Mouse (Mus musculus) urinary bladder, postnatal 10 days (tissue): ENCODE results near the gene Tnrc6c.

Experiments used
- DNase-seq: peaks from one replicate; pipeline ENCODE4 v3.0.0; 2022; ENCODE audit warnings: low spot score

Tnrc6c gene

DNA sequence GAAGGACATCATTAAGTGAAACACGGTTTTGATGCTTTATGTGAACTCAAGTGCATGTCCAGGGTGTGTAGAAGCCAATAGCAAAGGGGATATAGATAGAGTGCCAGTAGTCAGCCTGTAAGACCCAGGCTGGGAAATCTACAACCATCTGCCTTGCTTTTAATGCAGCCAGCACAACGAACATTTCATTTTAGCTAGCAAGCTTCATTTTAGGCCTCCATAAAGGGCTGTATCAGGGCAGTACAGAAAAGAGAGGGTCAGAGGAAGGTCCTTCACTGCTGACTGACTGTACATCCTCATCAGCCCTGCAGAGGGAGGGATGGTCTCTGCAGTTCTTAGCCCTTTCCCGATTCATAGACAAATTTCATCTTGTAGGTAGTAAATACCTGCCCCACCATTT lies 23.0 kb downstream of the Tnrc6c start:
- DNase-seq, result no peak

DNA sequence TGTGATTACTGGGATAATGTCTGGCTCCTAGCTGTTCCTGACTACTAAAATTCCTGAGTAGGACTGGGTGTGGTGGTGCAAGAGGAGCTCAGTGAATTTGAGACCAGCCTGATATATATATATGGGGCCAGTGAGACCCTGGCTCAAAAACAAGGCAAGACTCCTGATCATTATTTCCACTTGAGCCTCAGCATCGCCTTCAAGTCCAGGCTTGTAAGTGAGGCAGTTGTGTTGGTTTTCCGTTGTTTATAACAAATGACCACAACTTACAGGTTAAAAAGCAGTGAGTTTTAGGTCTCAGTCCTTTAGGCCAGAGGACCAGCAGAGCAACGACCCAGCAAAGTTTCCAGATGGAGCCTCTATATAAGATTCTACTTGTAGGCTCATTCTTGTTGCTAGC lies 23.5 kb downstream of the Tnrc6c start:
- no peak for DNase-seq

DNA sequence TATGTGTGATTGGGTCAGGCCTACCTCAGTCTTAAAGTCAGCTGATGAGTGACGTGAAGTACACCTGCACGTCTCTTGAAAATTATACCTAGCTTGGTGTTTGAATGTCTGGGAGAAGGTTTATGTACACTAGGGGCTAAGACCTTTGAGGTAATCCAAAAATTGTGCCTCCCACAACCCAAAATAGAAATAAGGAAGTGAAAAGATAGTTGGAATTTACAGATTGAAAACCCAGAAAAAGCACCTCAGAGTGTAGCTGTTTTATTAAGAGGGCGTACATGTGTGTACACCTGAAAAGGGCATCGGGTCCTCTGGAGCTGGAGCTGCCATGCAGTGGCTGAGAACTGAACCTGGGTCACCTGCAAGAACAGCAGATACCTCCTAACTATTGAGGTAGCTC lies 24.1 kb downstream of the Tnrc6c start:
- DNase-seq, result no peak

DNA sequence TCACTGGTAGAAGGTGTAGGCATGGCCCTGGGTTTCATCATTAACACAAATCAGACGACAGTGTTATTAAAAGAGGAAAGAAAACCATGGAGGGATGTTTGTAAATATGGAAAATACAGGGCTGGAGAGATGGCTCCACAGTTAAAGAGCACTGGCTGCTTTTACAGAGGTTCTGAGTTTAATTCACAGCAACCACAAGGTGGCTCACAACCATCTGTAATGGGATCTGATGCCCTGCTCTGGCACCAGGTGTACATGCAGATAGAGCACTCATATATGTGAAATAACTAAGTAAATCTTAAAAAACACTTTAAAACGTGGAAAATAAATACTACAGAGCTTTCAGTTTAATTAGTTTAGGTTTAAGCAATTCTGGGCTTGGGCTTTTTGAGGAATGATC lies 24.7 kb downstream of the Tnrc6c start:
- no peak for DNase-seq

DNA sequence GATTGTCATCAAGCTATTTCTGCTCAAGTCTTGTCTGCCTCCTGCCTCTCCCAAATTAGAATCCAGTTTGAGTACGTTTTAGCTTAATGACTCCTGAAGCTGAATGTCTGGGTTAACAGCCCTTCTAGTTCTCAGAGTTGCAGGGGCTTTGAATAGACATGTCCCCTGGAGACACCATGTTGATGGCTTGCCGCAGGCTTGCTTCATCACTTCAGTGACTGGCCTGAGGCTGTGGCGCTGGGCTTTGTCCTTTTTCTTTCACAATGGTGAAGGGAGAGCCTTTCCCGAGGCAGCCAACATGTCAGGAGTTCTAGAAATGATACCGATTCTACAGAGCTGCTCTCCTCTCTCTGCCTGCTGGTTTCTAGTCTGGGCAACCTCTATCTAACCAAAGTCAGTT lies 30.6 kb downstream of the Tnrc6c start:
- no peak for DNase-seq

DNA sequence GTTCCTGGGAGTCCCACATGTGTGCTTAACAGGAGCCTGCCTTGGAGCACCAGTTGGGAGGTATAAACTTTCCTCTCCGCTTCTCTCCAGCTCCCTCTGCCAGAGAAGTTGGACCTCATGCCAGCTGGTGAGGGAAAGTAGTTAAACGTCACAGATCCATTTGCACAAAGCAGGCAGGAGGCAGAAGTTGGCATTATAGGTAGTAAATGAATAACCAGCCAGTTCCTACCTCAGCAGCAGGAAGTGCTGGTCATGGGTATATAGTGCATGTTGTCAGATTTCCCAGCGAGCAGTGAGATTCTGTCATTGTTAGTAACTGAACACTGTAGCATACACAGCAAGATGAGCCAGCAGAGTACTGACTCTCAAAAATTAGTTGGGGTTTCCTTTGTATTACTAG lies 31.4 kb downstream of the Tnrc6c start:
- DNase-seq, result no peak

DNA sequence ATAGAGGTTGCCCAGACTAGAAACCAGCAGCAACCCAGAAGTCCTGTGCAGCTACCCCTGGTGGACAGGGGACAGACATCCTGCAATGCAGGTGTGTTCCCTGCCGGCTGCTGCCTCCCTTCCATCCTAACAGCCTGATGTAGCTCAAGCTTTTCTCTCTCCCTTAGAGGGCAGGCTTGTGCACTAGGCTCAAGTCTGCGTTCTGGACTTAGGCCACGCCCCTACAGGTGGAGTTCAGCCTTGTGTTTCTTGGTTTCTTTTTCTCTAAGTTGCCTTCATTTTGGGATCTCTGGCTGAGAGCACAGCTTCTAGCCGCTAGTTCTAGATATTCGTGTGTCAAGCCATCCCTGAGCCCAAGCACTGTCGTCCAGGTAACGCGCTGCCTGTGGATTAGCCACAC lies 31.9 kb downstream of the Tnrc6c start:
- no peak for DNase-seq

DNA sequence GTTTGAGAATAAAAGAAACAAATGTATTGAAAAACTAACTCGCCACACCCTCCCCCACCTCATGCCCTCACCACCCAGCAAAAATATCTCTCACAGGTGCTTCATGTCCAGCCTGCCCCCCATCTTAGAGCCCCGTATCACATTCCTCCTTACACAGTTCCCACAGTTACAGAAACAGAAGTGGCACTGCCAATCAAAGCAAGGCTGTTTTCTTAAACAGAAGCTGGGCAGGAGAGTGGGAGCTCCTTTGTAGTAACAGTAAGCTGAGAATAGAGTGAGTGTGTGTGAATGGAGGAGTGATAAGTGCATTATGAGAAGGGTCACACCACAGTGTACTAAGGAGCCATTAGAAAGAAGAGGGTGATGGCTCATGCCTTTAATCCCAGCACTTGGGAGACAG lies 34.5 kb downstream of the Tnrc6c start:
- no peak for DNase-seq

DNA sequence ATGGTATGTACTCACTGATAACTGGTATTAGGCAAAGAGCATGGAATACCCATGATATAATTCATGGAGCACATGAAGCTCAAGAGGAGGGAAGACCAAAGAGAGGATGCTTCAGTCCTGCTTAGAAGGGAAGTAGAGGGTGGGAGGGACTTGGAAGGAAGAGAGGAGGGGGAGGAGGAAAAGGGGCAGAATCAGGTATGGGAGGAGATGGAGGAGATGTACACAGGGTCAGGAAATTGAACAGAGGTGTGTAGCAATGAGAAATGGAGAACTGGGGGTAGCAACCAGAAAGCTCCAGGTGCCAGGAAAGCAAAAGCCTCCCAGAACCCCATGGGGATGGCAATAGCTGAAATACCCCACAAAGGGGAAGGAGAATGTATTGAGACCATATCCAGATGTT lies 37.2 kb downstream of the Tnrc6c start:
- no peak for DNase-seq

DNA sequence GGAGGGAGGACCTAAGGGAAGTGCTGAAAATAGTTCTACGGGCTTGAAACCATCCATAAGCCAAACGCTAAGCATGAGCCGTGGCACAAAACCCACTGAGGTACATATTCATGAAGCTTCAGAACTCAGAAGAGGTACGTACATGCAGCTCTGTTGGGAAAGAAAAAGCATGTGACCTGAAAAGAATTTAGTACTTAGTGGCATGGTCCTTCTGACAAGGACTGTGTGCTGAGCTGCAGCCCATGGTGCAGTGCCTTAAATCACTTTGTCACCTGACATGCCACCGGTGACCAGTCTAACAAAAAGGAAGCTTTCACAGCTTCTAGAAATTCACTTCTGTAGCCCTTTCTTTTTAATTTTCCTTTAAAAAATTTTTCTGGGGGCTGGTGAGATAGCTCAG lies 40.0 kb downstream of the Tnrc6c start:
- DNase-seq, result no peak

DNA sequence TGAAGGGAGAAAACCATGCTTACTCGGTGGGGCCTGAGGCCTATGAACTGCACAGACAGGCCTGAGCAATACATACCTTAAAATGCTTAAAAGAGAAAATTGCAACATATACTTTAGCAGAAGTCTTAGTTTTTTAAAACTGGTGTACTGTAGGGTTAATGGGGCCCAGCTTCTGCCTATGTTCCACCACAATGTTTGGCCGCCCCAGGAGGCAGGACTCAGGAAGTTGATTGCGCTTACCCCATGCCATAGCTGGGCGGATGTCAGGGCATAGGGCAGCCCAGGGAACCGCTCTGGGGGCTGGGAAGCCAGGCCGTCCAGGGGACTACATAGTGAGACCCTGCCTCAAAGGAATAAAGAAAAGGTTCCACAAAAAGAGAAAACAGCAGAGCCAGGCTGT lies 42.5 kb downstream of the Tnrc6c start:
- DNase-seq, result no peak

DNA sequence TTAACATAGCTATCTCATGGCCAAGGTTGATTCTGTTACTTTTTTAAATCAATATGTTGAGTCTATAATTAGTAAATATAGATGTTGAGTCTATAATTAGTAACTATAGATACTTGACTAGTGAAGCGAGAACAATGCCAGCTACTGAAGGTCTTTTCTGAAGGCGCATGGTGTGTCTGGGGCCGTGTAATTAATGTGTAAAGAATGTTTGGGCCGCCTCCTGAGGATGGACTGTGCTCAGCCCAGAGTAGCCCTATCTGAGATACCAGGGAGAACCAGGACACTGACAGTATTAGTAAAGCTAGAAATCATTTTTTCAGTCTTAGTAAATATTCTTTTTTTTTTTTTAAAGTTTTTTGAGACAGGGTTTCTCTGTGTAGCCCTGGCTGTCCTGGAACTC lies 46.8 kb downstream of the Tnrc6c start:
- no peak for DNase-seq

DNA sequence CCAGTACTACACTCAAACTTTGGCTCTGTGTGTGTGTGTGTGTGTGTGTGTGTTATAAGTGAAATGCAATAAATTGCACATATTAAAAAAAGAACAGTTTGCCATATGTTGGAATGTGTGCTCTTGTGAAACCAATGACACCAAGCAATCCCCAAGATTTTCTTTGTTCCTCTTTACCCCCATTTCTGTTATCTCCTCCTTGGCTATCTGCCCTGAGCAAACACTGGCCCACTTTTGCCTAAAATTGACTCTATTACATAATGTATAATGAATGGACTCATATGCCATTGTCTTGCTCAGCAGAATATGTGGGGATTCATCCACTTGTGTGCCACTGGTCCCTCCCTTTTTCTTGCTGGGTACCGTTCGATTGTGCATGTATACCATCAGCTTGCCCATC lies 52.2 kb downstream of the Tnrc6c start:
- no peak for DNase-seq

DNA sequence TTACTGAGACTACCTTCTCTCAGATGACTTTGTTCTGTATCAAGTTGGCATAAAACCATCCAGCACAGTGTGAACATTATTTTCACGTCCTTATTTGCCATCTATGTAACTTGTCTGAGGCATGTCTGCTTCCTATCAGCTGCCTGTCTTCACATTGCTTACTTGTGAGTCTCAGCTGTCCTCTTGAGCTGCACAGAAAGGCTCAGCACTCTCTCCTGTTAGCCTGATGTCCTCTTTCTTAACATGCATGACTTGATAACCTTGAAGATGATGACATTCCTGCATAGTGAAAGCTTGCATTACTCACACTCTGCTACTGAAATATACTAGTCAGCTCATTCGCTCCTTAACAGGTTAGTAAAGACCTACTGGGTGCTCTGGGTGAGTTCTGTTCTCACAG lies 53.1 kb downstream of the Tnrc6c start:
- DNase-seq, result no peak

DNA sequence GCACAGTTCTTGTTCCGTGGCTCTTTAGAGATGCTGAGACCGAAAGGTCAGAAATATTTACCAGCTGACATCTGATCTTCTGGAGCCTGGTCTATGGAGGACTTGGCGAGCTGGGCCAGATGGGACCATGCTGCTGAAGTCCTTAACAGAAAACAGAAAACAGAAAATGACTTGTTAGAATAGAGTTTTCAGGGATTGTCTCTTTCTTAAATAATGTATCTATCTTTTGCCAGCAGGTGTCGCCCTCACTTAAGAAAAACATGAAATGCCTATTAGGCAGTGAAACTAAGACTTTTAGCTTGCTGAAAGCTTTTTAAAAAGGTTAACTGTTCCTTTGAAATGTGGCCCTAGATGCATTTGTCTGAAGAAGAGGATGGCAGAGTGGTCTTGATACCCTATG lies 55.2 kb downstream of the Tnrc6c start:
- DNase-seq, result no peak

DNA sequence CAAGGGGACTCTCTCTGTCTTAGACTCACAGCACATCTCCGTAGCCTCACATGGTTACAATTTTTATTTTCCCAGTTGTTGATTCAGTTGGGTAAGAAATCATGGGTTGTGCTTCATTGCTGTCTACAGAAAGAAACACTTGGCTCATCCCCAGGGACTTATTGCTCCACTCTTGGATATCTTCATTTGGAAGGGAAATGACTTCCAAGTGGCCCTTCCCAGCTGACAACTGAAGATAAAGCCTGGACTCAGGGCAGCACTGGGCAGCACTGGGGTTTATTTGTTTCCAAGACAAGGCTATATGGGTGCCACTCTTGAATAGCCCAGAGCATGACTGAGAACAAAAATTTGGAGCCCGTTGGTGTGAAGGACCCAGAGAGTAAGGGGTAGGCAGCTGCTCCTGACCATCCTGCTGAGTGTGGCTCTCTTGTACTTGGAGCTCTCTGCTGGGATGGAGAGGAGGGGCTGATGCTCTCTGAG lies 56.8 kb downstream of the Tnrc6c start:
- DNase-seq, result no peak

DNA sequence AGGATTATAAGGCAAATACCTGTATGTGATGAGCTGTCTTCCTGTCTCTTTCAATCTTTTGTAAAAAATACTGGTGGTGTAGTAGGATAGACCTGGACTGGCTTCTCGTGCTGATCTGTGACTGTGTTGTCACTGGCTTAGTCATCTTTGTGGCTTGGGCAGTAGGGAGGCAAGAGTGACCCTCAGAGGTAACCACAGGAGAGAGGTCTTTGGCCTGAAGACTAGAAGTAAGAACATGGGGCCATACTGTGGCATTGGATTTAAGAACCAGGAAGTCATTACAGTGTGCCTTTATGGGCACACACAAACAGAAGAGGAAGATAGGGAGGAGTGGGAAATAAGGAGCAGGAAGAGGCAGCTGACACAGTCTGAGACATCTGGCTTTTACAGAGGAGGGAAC lies 58.0 kb downstream of the Tnrc6c start:
- DNase-seq, result no peak

DNA sequence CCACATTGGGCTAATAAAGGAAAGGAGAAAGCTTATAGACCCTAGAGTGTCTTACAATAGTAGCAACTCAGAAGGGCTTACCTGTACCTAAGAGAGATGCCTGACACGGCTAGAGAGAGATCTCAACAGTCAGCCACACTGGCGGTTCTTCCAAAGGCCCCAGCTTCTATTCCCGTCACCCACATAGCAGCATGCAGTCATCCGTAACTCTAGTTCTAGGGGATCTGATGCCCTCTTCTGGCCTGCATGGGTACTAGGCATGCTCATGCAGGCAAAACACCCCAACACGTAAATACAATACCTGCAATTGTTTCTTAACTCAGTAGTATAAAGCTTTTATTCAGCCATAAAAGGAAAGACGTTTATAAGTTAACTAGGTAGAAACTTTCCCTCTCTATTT lies 59.3 kb downstream of the Tnrc6c start:
- DNase-seq, result no peak

DNA sequence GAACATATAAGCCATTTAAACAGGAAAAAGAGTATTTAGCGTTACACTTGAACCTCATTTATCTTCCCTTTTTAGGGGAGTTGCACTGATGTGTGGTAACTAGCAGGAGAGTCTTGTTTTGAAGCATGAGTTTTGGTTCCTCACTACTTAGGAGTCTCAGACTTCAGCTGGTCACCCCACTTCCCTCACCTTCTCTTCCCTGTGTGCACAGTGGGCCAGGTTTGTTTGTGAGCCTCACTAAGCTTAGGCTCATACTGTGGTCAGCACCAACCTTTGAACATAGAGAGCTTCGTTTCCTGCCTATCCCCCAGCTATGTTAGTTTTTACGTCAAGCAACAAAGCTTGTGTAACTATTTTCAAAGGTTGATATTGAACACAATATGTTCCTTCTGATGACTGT lies 64.7 kb downstream of the Tnrc6c start:
- no peak for DNase-seq

DNA sequence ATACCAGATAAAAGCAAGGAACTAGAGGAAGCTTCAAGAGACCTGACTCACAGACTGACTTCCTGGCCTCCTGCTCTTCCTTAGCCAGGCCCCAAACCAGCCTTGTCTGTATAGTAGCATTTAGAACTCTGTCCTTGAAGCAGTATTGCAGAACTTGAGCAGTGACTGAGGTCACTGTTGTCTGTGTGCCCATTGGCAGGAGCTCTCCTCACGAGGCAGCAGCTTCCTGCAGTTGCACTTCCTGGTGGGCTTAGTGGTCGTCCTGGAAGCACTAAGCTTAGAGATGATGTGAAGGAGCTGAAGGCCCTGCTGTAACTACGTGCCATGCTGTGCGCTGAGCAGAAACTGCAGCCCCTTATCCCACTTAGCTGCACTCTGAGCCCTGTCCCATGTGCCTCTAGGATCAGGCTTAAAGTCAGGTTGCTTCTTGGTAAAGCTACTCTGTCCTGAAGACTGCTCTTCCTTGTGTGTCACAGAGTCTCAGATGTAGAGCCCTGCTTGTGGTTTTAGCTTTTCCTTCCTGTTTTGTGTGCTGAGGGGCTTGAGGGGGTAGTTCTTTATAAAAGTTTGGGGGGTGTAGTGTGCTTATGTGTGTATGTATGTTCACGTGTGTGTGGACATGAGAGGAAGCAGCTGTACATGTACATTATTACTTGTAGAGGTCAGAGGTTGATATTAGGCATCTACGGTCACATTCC lies 70.7 kb downstream of the Tnrc6c start:
- DNase-seq, result no peak

DNA sequence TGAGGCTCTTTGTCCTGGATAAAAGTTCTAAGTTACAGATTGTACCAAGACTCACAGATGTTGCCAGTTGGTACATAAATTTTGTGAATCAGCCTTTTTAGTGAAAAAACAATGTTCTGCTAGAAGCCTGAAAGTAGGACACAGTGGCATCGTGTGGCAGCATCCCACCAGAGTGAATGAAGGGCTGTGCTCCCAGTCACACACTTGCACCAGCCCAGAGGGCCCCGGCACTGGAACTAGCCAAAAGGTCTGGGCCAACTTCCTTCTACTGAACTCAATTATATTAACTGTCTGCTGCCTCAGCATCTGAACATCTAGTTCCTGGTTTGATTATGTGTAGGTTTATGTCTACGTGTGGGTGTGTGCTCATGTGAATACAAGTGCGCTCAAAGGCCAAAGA lies 72.9 kb downstream of the Tnrc6c start:
- DNase-seq, result no peak

DNA sequence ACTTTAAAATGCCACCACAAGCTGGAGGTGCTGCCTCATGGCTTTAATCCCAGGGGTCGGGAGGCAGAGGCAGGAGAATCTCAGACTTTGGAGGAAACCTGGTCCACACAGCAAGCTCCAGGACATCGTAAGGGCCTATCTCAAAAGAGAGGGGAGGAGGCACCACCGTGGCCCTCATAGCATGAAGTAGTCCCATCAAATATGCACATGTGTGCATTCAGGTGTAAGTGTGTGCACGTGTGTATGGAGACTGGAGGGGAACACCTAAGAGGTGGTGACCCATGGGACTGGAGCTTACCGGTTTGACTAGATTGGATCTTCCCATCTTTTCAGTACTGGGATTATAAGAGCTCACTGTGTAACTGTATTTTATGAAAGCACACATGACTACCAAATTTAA lies 74.2 kb downstream of the Tnrc6c start:
- DNase-seq, result no peak

DNA sequence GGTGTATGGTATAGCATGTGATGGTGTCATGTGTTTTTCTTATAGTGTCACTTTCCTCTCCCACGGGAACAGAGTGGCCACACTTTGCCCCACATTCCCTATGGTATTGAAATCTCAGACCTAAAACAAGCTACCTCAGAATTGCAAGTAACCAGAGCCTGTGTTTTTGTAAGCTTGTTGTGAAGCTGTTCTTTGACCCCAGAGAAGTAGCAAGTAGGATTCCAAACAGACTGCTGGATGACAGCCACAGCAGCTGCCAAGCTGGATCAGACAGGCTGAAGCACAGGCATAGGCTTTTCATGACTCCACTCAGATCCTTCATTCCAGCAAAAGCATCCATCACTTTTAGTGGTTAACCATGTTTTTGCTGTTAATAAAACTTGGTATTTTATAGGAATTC lies 74.8 kb downstream of the Tnrc6c start:
- DNase-seq, result no peak

DNA sequence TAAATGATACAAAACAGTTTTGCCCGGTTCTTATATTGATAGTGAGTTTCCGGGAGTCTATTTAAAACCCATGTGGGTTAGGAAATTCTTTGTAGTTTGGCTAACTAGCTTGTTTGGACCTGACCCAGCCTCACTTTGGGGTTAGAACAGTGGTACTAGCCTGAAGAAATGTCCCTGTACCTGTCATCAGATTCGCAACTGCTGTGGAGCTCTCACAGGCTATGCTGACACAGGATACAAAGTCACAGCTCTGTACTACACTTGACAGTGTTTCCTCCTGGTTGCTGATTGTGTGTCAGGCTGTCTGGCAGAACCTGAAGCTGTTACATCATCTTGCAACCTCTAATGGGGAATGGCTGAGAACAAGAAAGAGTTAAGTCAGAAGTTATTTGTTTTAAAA lies 75.3 kb downstream of the Tnrc6c start:
- no peak for DNase-seq
